Mouse (Mus musculus): ENCODE results near the gene Arl3. TPM values are rescaled to one million over a fixed set of nuclear protein-coding genes. Genes with fewer than 3 reads are reported as not detected.
"Not testable (repeated sequence)": the region's sequence is repeated elsewhere in the genome, so short reads cannot be mapped to it uniquely, and the experiment has no call there.

Gene Arl3
- total RNA-seq, 1 experiment: 39.7 TPM

- Histone ChIP-seq H3K27ac (ENCODE audit: insufficient read depth, low read depth, low read length, poor library complexity, severe bottlenecking) (no peak overlapping the region), H3K9ac (ENCODE audit: insufficient read depth, low read depth, low read length, poor library complexity, severe bottlenecking) (peak overlapping the region; percentile 79), H3K9me3 (ENCODE audit: control insufficient read depth, insufficient read depth, low read depth, low read length) (no peaks in the 10 kb centered on the region), H3K4me3 (ENCODE audit: insufficient read depth in 1 of 2, low read depth in 1 of 2, low read length in 2 of 2, poor library complexity in 1 of 2, severe bottlenecking in 1 of 2) (peak overlapping the region; percentile 84 to 88), H3K36me3 (ENCODE audit: control insufficient read depth, insufficient read depth, low read length, poor library complexity, severe bottlenecking) (no peaks in the 10 kb centered on the region; the same call in 1 of the 2 replicates), H3K4me1 (ENCODE audit: control insufficient read depth in 2 of 2, insufficient read depth in 2 of 2, low read length in 2 of 2, poor library complexity in 1 of 2) (peaks cover 2 to 6% of the 10 kb centered on the region in 2 experiments; a peak in 2 of 4 replicates)
- DNase-seq (ENCODE audit: low read depth, low spot score): no peak
- in situ Hi-C loops (cut with MboI; ENCODE audit: low sequenced_read_pairs in 2 of 2, unreplicated experiment in 2 of 2): no loop called here
- no peak for TF ChIP-seq MAFK (IDR thresholded peaks at IDR 0.05; ENCODE audit: insufficient read depth, low read depth, low read length)
- TF ChIP-seq ZNF384 (IDR thresholded peaks at IDR 0.05; ENCODE audit: low read depth, low read length): no peak
- no peak for TF ChIP-seq ZC3H11A (IDR thresholded peaks at IDR 0.05; ENCODE audit: borderline replicate concordance, low read depth, low read length)
- no peak for TF ChIP-seq HCFC1 (IDR thresholded peaks at IDR 0.05; ENCODE audit: borderline replicate concordance, insufficient read depth, low read length)
- TF ChIP-seq CHD2 (IDR thresholded peaks at IDR 0.05; ENCODE audit: low read depth, low read length): no peak
Observed at GRCm38 (mm10) chr19:46572548-46572947, 450 bp downstream of the Arl3 start.

DNA sequence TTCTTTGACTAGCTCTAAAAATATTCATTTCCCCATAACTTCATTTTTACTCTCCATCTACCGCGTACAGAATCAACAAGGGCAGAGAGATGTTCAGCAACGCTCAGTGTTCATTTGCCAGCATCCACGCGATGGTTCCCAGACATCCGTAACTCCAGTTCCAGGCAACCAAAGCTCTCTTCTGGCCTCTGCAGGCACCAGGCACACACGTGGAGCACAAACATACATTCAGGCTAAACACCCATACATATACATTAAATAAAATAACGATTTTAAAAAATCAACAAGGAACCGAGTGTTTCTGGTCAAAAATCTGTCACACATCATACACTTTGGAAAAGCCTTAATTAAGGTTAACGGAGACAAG, 1.1 kb downstream of the Arl3 start:
- no peak for DNase-seq (ENCODE audit: low read depth, low spot score)
- no peak overlapping the region for H3K27ac ChIP-seq (ENCODE audit: insufficient read depth, low read depth, low read length, poor library complexity, severe bottlenecking)

DNA sequence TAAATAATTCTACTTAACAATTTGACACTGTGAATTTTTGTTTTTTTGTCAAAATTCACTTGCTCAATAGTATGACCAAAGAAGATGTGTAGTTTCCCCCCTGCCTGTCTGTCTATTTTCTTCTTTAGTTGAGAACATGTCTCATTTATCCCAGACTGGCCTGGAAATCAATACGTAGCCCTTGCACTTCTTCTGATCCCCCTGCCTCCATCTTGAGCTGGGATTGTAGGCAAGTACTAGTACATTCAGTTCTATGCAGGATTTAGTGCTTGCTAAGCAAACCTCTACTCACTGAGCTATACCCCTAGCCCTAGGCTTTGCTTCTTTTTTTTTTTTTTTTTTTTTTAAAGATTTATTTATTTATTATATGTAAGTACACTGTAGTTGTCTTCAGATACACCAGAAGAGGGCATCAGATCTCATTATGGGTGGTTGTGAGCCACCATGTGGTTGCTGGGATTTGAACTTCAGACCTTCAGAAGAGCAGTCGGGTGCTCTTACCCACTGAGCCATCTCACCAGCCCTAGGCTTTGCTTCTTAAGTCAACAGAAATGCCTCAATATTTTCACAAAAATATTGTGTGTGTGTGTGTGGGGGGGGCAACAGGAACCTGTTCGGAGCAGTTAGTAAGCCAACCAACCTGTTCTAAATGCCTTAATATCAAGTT, 1.7 kb downstream of the Arl3 start:
- H3K36me3 ChIP-seq (ENCODE audit: control insufficient read depth, insufficient read depth, low read length, poor library complexity, severe bottlenecking); H3K9me3 ChIP-seq (ENCODE audit: control insufficient read depth, insufficient read depth, low read depth, low read length); in situ Hi-C loops (cut with MboI; ENCODE audit: low sequenced_read_pairs in 2 of 2, unreplicated experiment in 2 of 2); H3K9ac ChIP-seq (ENCODE audit: insufficient read depth, low read depth, low read length, poor library complexity, severe bottlenecking); H3K27ac ChIP-seq (ENCODE audit: insufficient read depth, low read depth, low read length, poor library complexity, severe bottlenecking); H3K4me3 ChIP-seq (ENCODE audit: insufficient read depth in 1 of 2, low read depth in 1 of 2, low read length in 2 of 2, poor library complexity in 1 of 2, severe bottlenecking in 1 of 2); H3K4me1 ChIP-seq (ENCODE audit: control insufficient read depth in 2 of 2, insufficient read depth in 2 of 2, low read length in 2 of 2, poor library complexity in 1 of 2); DNase-seq (ENCODE audit: low read depth, low spot score): not testable (repeated sequence)
- TF ChIP-seq ZNF384 (IDR thresholded peaks at IDR 0.05; ENCODE audit: low read depth, low read length): 0 out of 2 replicates have a peak, but pooled peaks have one; percentile 13

More for the DNA sequence above, 1.1 kb downstream of the Arl3 start:
- Histone ChIP-seq H3K36me3 (ENCODE audit: control insufficient read depth, insufficient read depth, low read length, poor library complexity, severe bottlenecking) (no peaks in the 10 kb centered on the region; the same call in 1 of the 2 replicates), H3K9me3 (ENCODE audit: control insufficient read depth, insufficient read depth, low read depth, low read length) (no peaks in the 10 kb centered on the region), H3K4me3 (ENCODE audit: insufficient read depth in 1 of 2, low read depth in 1 of 2, low read length in 2 of 2, poor library complexity in 1 of 2, severe bottlenecking in 1 of 2) (peak overlapping the region; percentile 84 to 88; a peak in 2 of 4 replicates), H3K4me1 (ENCODE audit: control insufficient read depth in 2 of 2, insufficient read depth in 2 of 2, low read length in 2 of 2, poor library complexity in 1 of 2) (peaks cover 2 to 6% of the 10 kb centered on the region in 2 experiments; a peak in 2 of 4 replicates), H3K9ac (ENCODE audit: insufficient read depth, low read depth, low read length, poor library complexity, severe bottlenecking) (no peak overlapping the region)
- TF ChIP-seq MAFK (IDR thresholded peaks at IDR 0.05; ENCODE audit: insufficient read depth, low read depth, low read length) (no peak), HCFC1 (IDR thresholded peaks at IDR 0.05; ENCODE audit: borderline replicate concordance, insufficient read depth, low read length) (no peak), CHD2 (IDR thresholded peaks at IDR 0.05; ENCODE audit: low read depth, low read length) (no peak), ZNF384 (IDR thresholded peaks at IDR 0.05; ENCODE audit: low read depth, low read length) (no peak), ZC3H11A (IDR thresholded peaks at IDR 0.05; ENCODE audit: borderline replicate concordance, low read depth, low read length) (no peak)
- in situ Hi-C loops (cut with MboI; ENCODE audit: low sequenced_read_pairs in 2 of 2, unreplicated experiment in 2 of 2): no loop called here

GRCm38 (mm10) chr19:46564043-46564462, 8.9 kb downstream of the Arl3 start:
- DNase-seq (ENCODE audit: low read depth, low spot score): no peak
- no peak for TF ChIP-seq HCFC1 (IDR thresholded peaks at IDR 0.05; ENCODE audit: borderline replicate concordance, insufficient read depth, low read length)
- no peak for TF ChIP-seq MAFK (IDR thresholded peaks at IDR 0.05; ENCODE audit: insufficient read depth, low read depth, low read length)
- TF ChIP-seq ZC3H11A (IDR thresholded peaks at IDR 0.05; ENCODE audit: borderline replicate concordance, low read depth, low read length): no peak
- no peak for TF ChIP-seq ZNF384 (IDR thresholded peaks at IDR 0.05; ENCODE audit: low read depth, low read length)
- TF ChIP-seq CHD2 (IDR thresholded peaks at IDR 0.05; ENCODE audit: low read depth, low read length): no peak
- no peak overlapping the region for H3K4me3 ChIP-seq (ENCODE audit: insufficient read depth in 1 of 2, low read depth in 1 of 2, low read length in 2 of 2, poor library complexity in 1 of 2, severe bottlenecking in 1 of 2)
- peaks cover 7 to 9% of the 10 kb centered on the region in 2 experiments; a peak in 3 of 4 replicates for H3K4me1 ChIP-seq (ENCODE audit: control insufficient read depth in 2 of 2, insufficient read depth in 2 of 2, low read length in 2 of 2, poor library complexity in 1 of 2)
- no peak overlapping the region for H3K27ac ChIP-seq (ENCODE audit: insufficient read depth, low read depth, low read length, poor library complexity, severe bottlenecking)
- no peaks in the 10 kb centered on the region; the same call in 1 of the 2 replicates for H3K36me3 ChIP-seq (ENCODE audit: control insufficient read depth, insufficient read depth, low read length, poor library complexity, severe bottlenecking)
- H3K9ac ChIP-seq (ENCODE audit: insufficient read depth, low read depth, low read length, poor library complexity, severe bottlenecking): peak overlapping the region; percentile 20; the same call in 1 of the 2 replicates
- in situ Hi-C loops (cut with MboI; ENCODE audit: low sequenced_read_pairs in 2 of 2, unreplicated experiment in 2 of 2): no loop called here
- no peaks in the 10 kb centered on the region for H3K9me3 ChIP-seq (ENCODE audit: control insufficient read depth, insufficient read depth, low read depth, low read length)

Measured in ES-E14 (cell line).